Mouse (Mus musculus) skeletal muscle tissue, adult 2 months (tissue): Measurements from ENCODE around the gene Dnajb14.
"Not testable (repeated sequence)": the region's sequence is repeated elsewhere in the genome, so short reads cannot be mapped to it uniquely, and the experiment has no call there.

Source experiments
- DNase-seq: peaks from one replicate; pipeline ENCODE4 v3.0.0-alpha.2; 2012; ENCODE audit warnings: low read depth, low spot score

The Dnajb14 gene

DNA sequence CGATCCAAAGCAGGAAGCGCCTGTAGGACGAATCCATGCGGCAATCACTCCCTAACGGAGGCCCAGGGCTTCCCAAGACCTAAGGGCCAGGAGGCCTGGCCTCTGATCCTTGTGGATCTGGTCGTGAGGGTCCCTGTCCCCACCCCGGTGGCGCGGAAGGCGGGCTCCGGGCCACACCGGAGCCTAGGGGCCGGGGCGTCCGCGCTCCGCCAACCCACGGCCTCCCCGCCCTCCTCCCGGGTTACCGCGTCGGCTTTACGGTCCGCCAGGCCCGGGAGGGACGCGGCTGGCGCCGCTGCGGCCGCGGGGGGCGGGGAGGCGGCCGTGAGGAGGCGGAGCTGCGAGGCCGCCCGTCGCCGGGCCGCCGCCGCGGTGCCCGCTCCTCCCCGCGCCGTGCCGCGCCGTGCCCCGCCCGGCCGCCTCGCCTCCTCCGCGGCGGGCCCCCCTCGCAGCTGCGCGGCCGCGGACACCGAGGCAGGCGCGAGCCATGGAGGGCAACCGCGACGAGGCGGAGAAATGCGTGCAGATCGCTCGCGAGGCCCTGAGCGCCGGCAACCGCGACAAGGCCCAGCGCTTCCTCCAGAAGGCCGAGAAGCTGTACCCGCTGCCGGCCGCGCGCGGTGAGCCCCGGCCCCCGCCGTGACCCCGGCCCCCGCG is at the start of gene Dnajb14:
Gene Dnajb14 (plus strand): TSS at position 239 of the 657 bp plus-strand sequence.
- peak; percentile 37 for DNase-seq

DNA sequence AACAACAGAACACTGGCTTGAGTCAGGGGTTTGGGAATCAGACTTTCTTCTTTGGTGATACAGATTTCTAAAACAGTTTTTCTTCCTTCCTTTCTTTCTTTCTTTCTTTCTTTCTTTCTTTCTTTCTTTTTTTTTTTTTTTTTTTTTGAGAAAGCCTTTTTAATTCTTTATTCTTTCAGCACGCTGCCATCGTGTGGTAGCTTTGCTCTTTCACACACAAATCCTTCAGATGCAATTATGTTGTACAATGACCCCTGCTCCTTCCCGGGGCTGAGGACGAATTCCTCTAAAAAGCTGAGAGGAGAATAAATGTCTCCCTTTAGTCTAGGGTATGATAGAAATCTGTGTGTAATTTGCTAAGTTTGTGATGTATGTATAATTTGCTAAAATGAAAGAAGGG is 48.8 kb upstream of the Dnajb14 start:
- no peak for DNase-seq

DNA sequence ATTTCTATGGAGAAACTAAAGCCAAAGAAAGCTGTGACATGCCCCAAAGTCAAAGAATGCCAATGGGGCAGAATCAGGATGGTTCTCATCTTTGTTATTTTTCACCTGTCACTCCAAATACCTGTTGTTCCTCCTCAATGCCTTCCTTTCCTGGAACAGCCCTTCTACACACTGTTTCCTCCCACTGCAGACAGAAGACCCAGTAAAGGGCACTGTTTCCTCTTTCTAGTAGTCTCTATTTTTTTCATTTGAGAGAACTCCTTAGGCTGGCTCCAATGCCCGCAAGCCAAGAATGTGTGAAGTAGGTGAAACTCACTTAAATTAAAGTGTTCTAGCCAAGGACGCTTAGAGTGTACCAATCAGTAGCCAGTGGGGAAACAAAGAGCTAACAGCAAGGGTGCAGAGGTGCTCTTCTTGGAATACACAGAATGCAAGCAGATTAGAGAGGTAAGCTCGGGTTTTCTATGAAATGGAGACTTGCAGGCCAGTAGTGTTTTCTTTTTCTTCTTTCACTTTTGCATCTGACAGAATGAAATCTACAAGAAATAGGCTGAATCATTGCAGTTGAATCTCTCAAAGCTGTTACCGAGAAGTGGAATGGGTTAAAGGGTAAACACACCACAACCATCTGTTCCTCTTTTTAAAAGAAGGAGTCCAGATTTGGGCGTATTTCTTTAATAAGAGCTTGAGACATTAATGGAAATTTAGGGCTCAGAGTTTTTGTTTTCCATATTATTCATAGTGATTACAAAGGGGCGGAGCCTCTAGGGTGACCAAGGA is 46.6 kb upstream of the Dnajb14 start:
- DNase-seq: no peak

DNA sequence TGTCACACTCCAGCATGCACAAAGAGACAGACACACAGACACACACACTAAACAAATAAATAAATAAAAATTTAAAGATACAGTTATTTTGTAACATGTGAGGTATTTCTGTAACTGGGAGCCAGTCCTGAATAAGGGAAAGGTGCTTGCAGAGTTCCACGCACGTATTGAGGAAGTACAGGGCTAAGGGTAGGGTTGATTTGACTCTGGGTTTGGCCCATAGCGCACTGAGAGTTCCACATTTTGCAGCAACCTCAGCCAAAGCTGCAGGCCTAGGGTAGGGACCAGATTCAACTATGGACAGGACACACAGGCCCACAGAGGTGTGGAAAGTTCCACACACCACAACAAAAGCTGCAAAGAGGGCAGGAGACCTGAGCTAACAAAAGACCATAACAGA is 44.2 kb upstream of the Dnajb14 start:
- no peak for DNase-seq

DNA sequence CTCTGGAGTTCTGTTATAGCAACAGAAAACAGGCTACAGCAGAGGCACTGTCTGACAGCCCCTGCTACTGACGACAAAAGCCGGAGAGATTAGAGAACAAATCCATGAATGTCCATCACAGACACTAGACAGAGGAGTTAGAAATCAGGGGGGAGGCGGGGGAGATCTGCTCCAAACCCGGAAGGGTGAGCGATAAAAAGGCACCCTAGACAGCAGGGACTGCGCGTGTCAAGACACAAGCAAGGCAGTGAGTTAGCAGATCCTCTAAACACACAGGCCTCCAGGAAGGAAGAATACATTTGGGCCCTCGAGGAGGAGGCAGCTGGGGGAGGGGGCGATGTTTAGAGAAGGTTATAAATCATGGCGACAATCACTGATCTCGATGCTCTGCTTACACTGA is 39.8 kb upstream of the Dnajb14 start:
- no peak for DNase-seq

DNA sequence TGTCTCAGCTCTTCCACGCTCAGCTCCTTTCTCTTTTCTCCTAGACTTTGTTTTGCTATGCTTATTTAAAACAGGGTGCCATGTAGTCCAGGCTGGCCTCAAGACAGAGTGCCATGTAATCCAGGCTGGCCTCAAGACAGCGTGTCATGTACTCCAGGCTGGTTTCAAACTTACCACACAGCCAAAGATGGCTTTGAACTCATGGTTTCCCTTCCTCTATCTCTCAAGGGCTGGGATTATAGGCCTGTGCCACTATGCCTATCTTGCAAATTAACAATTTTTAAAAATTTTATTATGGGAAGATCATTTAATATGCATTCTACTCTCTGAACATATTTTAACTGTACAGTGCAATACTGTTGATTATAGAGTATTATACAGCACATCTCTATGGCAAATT is 36.3 kb upstream of the Dnajb14 start:
- no peak for DNase-seq

DNA sequence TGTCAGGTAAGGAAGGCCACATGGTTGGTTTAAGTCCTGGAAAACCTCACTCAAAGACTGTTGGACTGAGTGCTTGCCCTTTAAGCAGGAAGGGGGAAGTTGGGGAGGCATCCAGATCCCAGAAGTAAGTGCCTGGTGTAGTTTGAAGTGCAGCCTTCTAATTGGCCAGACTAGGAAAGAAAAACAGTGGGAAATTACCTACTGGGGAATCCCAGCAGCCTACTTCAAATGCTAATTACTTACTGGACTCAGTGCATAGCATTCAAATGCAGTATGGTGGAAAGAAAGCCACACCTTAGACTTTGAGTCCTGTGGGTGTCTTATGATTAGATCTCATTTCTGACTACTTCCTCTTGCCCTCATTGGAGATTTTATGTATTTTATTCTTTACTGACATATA is 34.3 kb upstream of the Dnajb14 start:
- no peak for DNase-seq

DNA sequence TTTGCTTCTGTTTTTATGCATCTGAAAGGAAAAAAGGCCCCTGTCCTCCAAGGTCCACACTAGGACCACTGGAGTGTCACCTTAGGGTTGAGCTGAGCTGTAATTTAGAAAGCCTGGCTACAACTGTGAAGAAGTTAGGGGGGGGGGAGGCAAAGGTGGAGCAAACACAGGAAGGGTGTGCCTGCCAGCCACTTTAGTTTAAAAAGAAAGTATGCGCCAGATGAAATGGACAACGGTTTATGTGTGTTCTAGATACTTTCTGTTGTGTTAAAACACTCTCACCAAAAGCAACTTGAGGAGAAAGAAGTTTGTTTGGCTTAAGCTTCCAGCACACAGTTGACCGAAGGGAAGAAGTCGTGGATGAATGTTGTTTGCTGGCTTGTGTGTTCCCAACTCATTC is 33.8 kb upstream of the Dnajb14 start:
- DNase-seq: no peak

DNA sequence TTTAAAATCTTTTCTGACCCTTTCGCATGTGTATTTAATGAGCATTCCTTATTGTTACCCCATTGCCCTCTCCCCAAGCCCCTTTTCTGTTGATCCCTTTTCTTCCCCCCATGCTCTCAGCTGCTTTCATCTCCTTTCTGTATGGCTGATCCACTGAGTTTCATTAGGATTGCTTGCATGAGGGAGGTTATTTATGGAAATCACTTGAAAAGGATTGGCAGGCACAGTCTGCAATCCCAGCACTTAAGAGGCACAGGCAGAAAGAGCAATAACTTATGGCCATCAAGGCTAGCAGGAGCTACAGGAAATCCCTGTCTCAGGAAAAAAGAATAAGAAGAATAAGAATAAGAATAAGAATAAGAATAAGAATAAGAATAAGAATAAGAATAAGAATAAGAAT is 30.9 kb upstream of the Dnajb14 start:
- DNase-seq: no peak

DNA sequence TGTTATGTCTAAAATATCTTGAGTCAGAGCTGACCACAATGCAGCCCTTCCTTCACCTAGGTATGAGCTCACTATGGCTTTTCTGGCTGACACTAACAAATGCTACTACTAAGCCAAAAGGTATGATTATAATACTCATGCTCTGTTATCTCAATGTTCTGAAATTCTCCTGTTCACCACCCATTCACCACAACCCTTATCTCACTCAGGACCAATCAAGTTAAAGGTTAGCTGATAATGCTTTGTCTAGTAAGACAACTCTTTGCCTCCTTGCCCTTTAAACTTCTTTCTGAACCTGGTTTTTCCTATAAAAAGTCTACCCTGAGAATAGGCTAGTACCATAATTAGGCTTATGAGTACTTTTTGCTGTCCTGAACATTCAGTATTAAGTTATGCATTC is 29.3 kb upstream of the Dnajb14 start:
- no peak for DNase-seq

DNA sequence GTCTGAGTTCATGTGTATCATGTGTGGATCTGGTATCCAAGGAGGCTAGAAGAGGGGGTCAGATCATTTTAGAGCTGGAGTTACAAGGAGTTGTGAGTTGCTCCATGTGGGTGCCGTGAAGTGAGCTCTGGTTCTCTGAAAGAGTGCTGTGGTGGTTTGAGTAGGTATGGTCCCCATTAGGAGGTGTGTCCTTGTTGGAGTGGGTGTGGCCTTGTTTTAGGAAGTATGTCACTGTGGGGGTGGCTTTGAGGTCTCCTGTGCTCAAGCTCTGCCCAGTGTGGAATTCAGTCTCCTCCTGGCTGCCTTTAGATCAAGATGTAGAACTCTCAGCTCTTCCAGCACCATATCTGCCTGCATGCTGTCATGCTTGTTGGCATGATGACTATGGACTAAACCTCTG is 24.5 kb upstream of the Dnajb14 start:
- DNase-seq: no peak

DNA sequence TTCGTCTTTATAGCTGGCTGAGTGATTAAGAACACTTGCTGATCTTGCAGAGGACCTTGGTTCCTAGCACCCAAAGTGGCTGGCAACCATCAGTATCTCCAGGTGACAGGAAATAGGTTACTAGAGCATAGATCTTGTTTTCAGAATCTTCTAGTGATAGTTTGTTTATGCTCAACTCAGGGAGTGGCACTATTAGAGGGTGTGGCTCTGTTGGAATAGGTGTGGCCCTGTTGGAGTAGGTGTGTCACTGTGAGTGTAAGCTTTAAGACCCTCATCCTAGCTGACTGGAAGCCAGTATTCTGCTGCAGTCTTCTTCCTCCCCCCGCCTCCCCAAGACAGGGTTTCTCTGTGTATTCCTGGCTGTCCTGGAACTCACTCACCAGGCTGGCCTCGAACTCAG is 23.2 kb upstream of the Dnajb14 start:
- DNase-seq: no peak

DNA sequence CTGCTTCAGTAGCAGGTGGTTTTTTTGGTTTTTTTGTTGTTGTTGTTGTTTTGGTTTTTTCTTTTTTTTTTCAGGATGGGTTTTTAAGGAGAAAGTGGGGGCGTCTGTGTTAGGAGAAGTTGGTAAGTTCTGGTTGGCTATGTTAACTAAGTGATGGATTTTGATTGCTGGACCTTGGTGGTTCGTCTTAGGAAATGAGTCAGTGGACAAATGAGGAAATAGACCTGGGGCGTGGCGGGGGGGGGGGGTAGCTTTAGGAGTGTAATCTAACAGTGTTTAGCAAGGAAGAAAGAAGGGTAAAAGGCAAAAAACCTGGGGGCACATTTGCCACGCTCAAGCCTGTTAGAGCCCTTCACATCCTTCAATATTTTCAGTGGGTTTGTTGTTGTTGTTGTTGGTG is 20.9 kb upstream of the Dnajb14 start:
- DNase-seq: no peak

DNA sequence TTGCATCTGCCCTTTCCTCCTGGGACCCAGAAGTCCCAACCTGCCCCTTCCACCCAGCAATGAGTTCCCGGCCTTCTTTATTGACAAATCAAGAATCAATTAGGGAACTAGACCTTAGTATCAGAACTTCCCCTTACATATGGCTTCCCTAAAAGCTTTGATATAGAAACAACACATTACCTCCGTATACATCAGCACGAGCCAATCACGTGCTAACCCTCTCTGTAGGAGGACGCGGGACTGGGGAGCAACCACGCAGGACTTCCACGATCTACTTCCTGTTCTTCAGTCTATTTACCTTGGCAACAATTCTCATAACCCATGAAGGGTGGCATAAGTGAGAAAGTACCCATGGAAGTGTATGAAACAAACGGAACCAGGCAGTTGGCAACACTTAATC is 19.1 kb upstream of the Dnajb14 start:
- no peak for DNase-seq

DNA sequence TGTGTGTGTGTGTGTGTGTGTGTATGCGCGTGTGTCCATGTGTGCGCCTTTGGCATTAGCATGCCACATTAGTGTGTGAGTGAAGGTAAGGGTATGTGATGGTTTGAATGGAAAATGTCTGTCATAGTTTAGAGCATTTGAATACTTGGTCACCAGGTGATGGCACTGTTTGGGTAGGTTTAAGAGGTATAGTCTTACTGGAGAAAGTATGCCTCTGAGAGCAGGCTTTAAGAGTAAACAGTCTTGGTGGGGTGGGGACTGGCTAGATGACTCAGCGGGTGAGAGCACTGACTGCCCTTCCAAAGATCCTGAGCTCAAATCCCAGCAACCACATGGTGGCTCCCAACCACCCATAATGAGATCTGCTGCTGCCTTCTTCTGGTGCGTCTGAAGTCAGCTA is 17.8 kb upstream of the Dnajb14 start:
- DNase-seq: no peak

DNA sequence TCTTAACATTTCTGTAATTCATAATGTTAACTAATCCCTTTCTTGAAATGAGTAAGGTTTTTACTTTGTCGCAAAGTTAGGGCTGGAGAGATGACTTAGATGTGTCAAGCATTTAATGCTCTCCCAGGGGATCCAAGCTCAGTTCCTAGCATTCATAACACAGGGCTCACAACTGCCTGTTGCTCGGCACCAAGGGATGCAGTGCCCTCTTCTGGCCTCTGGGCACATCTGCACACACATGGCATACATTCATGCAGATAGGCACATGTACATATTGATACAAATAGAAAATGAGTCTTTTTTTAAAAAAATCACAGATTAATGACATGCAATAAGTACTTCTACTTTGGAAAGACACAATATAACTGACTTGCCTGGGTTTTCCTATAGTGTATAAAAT is 16.3 kb upstream of the Dnajb14 start:
- DNase-seq: no peak

DNA sequence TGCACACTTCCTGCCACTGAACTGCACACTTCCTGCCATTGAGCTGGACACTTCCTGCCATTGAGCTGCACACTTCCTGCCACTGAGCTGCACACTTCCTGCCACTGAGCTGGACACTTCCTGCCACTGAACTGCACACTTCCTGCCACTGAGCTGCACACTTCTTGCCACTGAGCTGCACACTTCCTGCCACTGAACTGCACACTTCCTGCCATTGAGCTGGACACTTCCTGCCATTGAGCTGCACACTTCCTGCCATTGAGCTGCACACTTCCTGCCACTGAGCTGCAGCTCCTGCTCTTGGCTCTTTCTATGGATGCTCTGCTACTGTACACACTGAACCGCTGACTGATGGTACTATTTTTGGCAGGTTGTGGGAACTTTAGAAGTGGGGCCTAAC is 14.5 kb upstream of the Dnajb14 start:
- DNase-seq: not testable (repeated sequence)

DNA sequence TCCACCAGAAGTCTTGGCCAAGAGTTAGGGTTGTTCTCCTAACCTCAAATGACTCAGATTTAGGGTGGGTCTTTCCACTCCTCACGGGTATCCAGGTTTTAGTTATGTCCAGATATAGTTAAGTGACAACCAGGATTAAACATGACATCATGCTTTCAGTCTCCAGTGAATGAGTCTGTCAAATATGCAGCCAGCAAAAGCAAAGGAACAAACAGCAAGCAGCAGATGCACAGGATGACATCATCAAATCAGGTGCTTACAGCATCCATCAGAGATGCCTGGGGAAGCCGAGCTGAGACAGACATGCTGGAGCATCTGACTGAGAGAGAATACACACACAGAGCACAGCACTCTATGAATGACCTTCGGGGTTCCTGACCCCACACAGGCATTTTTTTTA is 12.1 kb upstream of the Dnajb14 start:
- no peak for DNase-seq

DNA sequence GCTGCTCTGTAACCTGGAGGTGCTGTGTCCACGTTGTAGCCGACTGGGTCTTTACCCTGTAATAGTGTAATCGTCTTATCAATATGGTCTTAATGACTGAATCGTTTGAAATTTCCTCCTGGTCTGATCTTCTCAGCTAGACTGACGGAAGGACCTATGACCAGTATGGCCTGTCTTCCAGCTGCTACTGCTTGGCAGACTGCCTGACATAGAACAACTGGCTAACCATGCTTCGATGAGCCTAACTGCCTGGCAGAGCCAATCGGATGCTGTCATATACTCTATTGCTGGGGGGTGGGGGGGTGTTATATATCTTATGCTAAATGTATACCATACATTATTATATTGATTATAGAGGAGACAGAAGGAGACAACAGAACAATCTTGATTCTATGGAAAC is 11.4 kb upstream of the Dnajb14 start:
- DNase-seq: no peak

DNA sequence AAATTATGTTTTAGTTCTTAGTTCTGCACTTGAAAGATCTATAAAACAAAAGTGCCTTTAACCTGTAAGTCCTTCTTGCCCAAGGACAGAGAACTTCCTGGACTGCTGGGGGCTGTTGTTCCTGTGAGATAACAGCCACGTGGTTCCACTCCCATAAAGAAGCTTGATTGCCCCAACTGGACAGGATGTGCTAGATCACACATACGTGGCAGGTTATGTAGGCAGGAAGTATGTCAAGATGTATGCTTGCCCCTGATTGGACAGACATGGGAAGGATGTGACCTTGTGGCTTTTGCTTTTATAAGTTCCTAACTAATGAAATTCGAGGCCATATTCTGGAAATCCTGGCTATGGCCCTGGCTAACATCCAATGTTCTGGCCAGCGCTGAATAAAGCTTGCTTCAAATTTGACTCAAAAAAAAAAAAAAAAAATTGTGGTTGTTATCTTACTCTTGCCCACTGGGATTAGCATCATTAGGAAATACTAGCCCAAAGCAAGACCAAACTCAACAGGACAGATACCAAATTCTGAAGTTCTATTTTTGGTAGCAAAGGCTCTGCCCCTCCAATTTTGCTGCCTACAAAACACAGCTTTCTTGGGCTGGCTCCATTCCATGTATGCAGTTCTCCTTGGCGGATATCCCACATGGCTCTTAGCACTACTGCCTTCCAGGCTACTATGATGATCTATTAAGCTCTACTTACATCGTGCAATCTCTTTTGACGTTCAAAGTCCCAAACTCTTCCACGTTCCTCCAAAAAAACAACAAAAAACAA is 6.9 kb upstream of the Dnajb14 start:
- no peak for DNase-seq

DNA sequence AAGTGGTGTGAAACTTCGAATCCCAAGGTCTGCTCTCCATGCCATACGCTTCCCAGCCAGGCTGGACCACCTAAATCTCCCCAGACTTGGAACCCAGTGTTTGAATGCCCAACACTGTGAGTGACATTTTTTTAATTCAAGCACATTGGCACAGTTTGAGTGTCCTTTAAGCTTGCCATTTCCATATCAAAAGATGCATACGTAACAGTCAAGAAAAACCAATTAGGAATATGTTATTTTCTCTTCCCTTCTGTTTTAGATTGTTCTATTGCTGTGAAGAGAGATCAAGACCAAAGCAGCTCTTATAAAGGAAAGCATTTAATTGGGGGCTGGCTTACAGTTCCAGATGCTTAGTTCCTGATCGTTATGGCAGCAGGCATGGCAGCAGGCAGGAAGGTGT is 6.0 kb upstream of the Dnajb14 start:
- DNase-seq: no peak

DNA sequence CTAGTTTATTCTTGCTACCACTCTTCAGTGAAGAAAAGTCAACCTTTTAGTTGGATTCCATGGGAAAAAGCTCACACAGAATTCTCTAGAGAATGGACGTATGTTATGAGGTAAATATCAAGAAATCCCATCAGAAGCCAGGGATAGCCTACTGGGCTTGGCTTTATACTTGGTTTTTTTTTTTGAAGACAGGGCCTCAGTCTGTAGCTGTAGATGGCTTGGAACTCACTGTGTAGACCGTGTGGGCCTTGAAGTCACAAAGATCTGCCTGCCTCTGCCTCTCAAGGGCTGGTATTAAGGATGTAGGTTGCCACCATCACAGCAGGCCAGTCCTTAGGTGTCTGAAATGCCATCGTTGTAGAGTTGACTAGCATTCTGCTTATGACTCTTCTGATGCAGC is 4.9 kb upstream of the Dnajb14 start:
- no peak for DNase-seq
